ENCODE assay signal across 40 mouse cellular contexts in genomic region chr19:43601996-43602590, GRCm38 (mm10). TPM values are rescaled to one million over a fixed set of nuclear protein-coding genes. Genes with fewer than 3 reads are reported as not detected.
DNase-seq lines count a peak whose midpoint lies in the region; ATAC-seq and TF ChIP-seq lines count a peak whose summit lies in the region.
"Had no signal": no experiment of that assay in that cellular context is flagged by ENCODE, and none has a peak within 500 bp of the region (broad histone marks: within the 10 kb centered on the region; RNA-seq: fewer than 3 reads in every experiment).

No protein-coding gene starts in this region.

- intact Hi-C loops in left cerebral cortex, postnatal 25 days (cut with DNase I), result loop anchor here (10.0 kb wide), 1 partner anchor 1073 kb away; no protein-coding TSS in a partner anchor

- H3K9ac ChIP-seq in intestine, embryonic 14.5 days (ENCODE audit: low read length), result no peak overlapping the region
- H3K9ac ChIP-seq in intestine, postnatal 0 days (ENCODE audit: low read depth, low read length), result no peak overlapping the region
- H3K9ac ChIP-seq in neural tube, embryonic 11.5 days (ENCODE audit: low read length), result no peak overlapping the region
- H3K9ac ChIP-seq: embryonic facial prominence, embryonic 15.5 days; heart, embryonic 15.5 days; hindbrain, embryonic 14.5 days; liver, embryonic 12.5 days; liver, postnatal 0 days; midbrain, embryonic 13.5 days; neural tube, embryonic 12.5 days had no signal

- H3K4me1 ChIP-seq in intestine, embryonic 14.5 days (replicated peaks; ENCODE audit: control insufficient read depth, insufficient read depth, low read length), result peaks cover 49% of the 10 kb centered on the region
- 0 out of 2 replicates have a peak, but pooled peaks cover 3% of the 10 kb centered on the region for H3K4me1 ChIP-seq in intestine, postnatal 0 days (replicated peaks; ENCODE audit: control insufficient read depth, insufficient read depth, low read length)
- H3K4me1 ChIP-seq in embryonic facial prominence, embryonic 10.5 days, result peaks cover 13% of the 10 kb centered on the region
- H3K4me1 ChIP-seq in neural tube, embryonic 11.5 days (ENCODE audit: control insufficient read depth, insufficient read depth, low read length), result peaks cover 13% of the 10 kb centered on the region

- TF ChIP-seq CTCF in intestine, postnatal 0 days (IDR thresholded peaks at IDR 0.05; ENCODE audit: low read depth), result no peak

- 0 out of 2 replicates have a peak overlapping the region, but pooled peaks have one; percentile 11 for H3K4me2 ChIP-seq in intestine, embryonic 14.5 days (ENCODE audit: low read length)
- no peak overlapping the region for H3K4me2 ChIP-seq in intestine, postnatal 0 days (replicated peaks; ENCODE audit: low read depth)
- no peak overlapping the region for H3K4me2 ChIP-seq in neural tube, embryonic 11.5 days (ENCODE audit: low read depth)
- H3K4me2 ChIP-seq: embryonic facial prominence, embryonic 15.5 days; heart, embryonic 15.5 days; hindbrain, embryonic 14.5 days; liver, embryonic 12.5 days; midbrain, embryonic 13.5 days; neural tube, embryonic 12.5 days had no signal

- H3K27ac ChIP-seq in intestine, embryonic 14.5 days (ENCODE audit: low read depth), result no peak overlapping the region
- H3K27ac ChIP-seq in intestine, postnatal 0 days (ENCODE audit: low read depth, low read length), result no peak overlapping the region
- H3K27ac ChIP-seq in embryonic facial prominence, embryonic 10.5 days (replicated peaks), result no peak overlapping the region
- no peak overlapping the region for H3K27ac ChIP-seq in neural tube, embryonic 11.5 days (ENCODE audit: low read depth, low read length)
- H3K27ac ChIP-seq: embryonic facial prominence, embryonic 15.5 days; heart, embryonic 10.5 days; heart, embryonic 15.5 days; hindbrain, embryonic 14.5 days; liver, embryonic 12.5 days; midbrain, embryonic 13.5 days; neural tube, embryonic 12.5 days had no signal

- DNase-seq in embryo, embryonic 10.5 days (ENCODE audit: low spot score), result peak; percentile 45
- no peak for DNase-seq in embryo, embryonic 11 days
- no peak for DNase-seq in intestine, embryonic 14.5 days (ENCODE audit: low spot score)
- DNase-seq in embryonic facial prominence, embryonic 10.5 days (ENCODE audit: low spot score), result peak; percentile 43
- peak; percentile 35 for DNase-seq in neural tube, embryonic 11.5 days (ENCODE audit: low spot score)
- no peak for DNase-seq in left cerebral cortex, postnatal 25 days (ENCODE audit: low spot score in 2 of 2)
- DNase-seq: adrenal gland, adult 2 months; adrenal gland, postnatal 36 days; cerebellum, adult 2 months; cerebellum, postnatal 25 days; gastrocnemius, postnatal 25 days; heart, adult 11 months; kidney, adult 11 months; kidney, postnatal 14 days; liver, postnatal 0 days; lung, postnatal 36 days; right cerebral cortex, postnatal 14 days; spleen, adult 18-20 months; thymus, postnatal 14 days had no signal

- no peaks in the 10 kb centered on the region for H3K9me3 ChIP-seq in intestine, embryonic 14.5 days (ENCODE audit: control insufficient read depth, low read length)
- no peaks in the 10 kb centered on the region for H3K9me3 ChIP-seq in intestine, postnatal 0 days (ENCODE audit: control insufficient read depth)
- no peaks in the 10 kb centered on the region for H3K9me3 ChIP-seq in embryonic facial prominence, embryonic 10.5 days
- H3K9me3 ChIP-seq in neural tube, embryonic 11.5 days (ENCODE audit: control insufficient read depth, low read length), result no peaks in the 10 kb centered on the region
- H3K9me3 ChIP-seq: embryonic facial prominence, embryonic 15.5 days; heart, embryonic 10.5 days; heart, embryonic 15.5 days; liver, embryonic 12.5 days; midbrain, embryonic 13.5 days; neural tube, embryonic 12.5 days had no signal

- H3K4me3 ChIP-seq in intestine, embryonic 14.5 days (ENCODE audit: low read depth, low read length), result no peak overlapping the region
- no peak overlapping the region for H3K4me3 ChIP-seq in intestine, postnatal 0 days (ENCODE audit: low read depth, low read length)
- no peak overlapping the region for H3K4me3 ChIP-seq in embryonic facial prominence, embryonic 10.5 days
- no peak overlapping the region for H3K4me3 ChIP-seq in neural tube, embryonic 11.5 days (ENCODE audit: low read depth, low read length)
- H3K4me3 ChIP-seq: embryonic facial prominence, embryonic 15.5 days; heart, embryonic 10.5 days; heart, embryonic 15.5 days; liver, embryonic 12.5 days; midbrain, embryonic 13.5 days; neural tube, embryonic 12.5 days had no signal

- 20% methylated on average over 12 of the region's 12 CpGs for WGBS in intestine, embryonic 14.5 days
- 24% methylated on average over 12 of the region's 12 CpGs for WGBS in intestine, postnatal 0 days
- 2% methylated on average over 12 of the region's 12 CpGs for WGBS in embryonic facial prominence, embryonic 10.5 days
- WGBS in neural tube, embryonic 11.5 days, result under 1% methylated on average over 12 of the region's 12 CpGs

- H3K36me3 ChIP-seq in intestine, embryonic 14.5 days (ENCODE audit: control insufficient read depth, insufficient read depth, low read length), result no peaks in the 10 kb centered on the region
- no peaks in the 10 kb centered on the region; the same call in 1 of the 2 replicates for H3K36me3 ChIP-seq in intestine, postnatal 0 days (ENCODE audit: control insufficient read depth, insufficient read depth)
- no peaks in the 10 kb centered on the region for H3K36me3 ChIP-seq in embryonic facial prominence, embryonic 10.5 days (replicated peaks)
- H3K36me3 ChIP-seq in neural tube, embryonic 11.5 days (ENCODE audit: control insufficient read depth, insufficient read depth, low read length), result no peaks in the 10 kb centered on the region
- H3K36me3 ChIP-seq: embryonic facial prominence, embryonic 15.5 days; heart, embryonic 10.5 days; heart, embryonic 15.5 days; liver, embryonic 12.5 days; midbrain, embryonic 13.5 days; neural tube, embryonic 12.5 days had no signal

- H3K27me3 ChIP-seq in intestine, embryonic 14.5 days (replicated peaks; ENCODE audit: control insufficient read depth, insufficient read depth, low read length), result peaks cover 60% of the 10 kb centered on the region
- H3K27me3 ChIP-seq in intestine, postnatal 0 days (replicated peaks; ENCODE audit: control insufficient read depth, insufficient read depth, low read length), result peaks cover 95% of the 10 kb centered on the region
- peaks cover 100% of the 10 kb centered on the region for H3K27me3 ChIP-seq in embryonic facial prominence, embryonic 10.5 days (replicated peaks; ENCODE audit: low read depth, poor library complexity, severe bottlenecking)
- peaks cover 99% of the 10 kb centered on the region for H3K27me3 ChIP-seq in neural tube, embryonic 11.5 days (ENCODE audit: control insufficient read depth, insufficient read depth, low read length)
- H3K27me3 ChIP-seq: CH12.LX had no signal

- no peak for ATAC-seq in intestine, embryonic 14.5 days (replicated peaks; ENCODE audit: low FRiP score, low TSS enrichment, low read depth)
- no peak for ATAC-seq in intestine, postnatal 0 days
- no peak for ATAC-seq in neural tube, embryonic 11.5 days (ENCODE audit: insufficient read depth, low FRiP score, low TSS enrichment)
- ATAC-seq: activated CD4-positive, CD25-positive, alpha-beta regulatory T cell, adult 4 months; forebrain, embryonic 14.5 days; liver, embryonic 12.5 days; liver, postnatal 0 days; midbrain, embryonic 13.5 days had no signal

RNA-seq across cellular contexts. Expression of gene Nkx2-3, which starts 10.0 kb away (rescaled TPM):
- 82.3 and 83.9 TPM in 2 replicates for polyA plus RNA-seq in intestine, embryonic 14.5 days (2014; fragmentation: Nextera tagmentation; extraction: Ambion mirVana)
- 54.3 and 56.9 TPM in 2 replicates for polyA plus RNA-seq in intestine, postnatal 0 days (2015; fragmentation: Nextera tagmentation; extraction: Ambion mirVana)
- 3.7 and 4.1 TPM in 2 replicates for polyA plus RNA-seq in embryonic facial prominence, embryonic 10.5 days (2016; fragmentation: Nextera tagmentation; extraction: Ambion mirVana)
- 0.11 and 0.41 TPM in 2 replicates for polyA plus RNA-seq in neural tube, embryonic 11.5 days (2014; fragmentation: Nextera tagmentation; extraction: Ambion mirVana)
- not detected for total RNA-seq in left cerebral cortex, postnatal 25 days (2021)
- total RNA-seq: adrenal gland, adult 2 months; adrenal gland, postnatal 36 days; CH12.LX; gastrocnemius, adult 18-20 months; gastrocnemius, postnatal 25 days; heart, postnatal 25 days; layer of hippocampus, adult 18-20 months; layer of hippocampus, postnatal 10 days; left cerebral cortex, adult 18-20 months; left cerebral cortex, postnatal 14 days; megakaryocyte, adult 5-6 weeks had no signal
- polyA plus RNA-seq: activated CD4-positive, CD25-positive, alpha-beta regulatory T cell, adult 4 months; adrenal gland, adult 2 months; cerebellum, adult 2 months; heart, embryonic 15.5 days; hindbrain, embryonic 14.5 days; limb, embryonic 14.5 days; lung, embryonic 16.5 days; neural tube, embryonic 12.5 days; urinary bladder, adult 2 months had no signal

Comparison
In these comparisons a context has a peak if more than half of its experiments do, and no peak if none do; other contexts are left out.
1. DNase-seq: peak in embryo, embryonic 10.5 days (single experiment), embryonic facial prominence, embryonic 10.5 days (single experiment) and neural tube, embryonic 11.5 days (single experiment); none in embryo, embryonic 11 days (single experiment), intestine, embryonic 14.5 days (single experiment) and left cerebral cortex, postnatal 25 days (0 of 2).
2. RNA of gene Nkx2-3, which starts 10.0 kb away (polyA plus RNA-seq): 82.3 to 83.9 TPM in intestine, embryonic 14.5 days and 54.3 to 56.9 TPM in intestine, postnatal 0 days; 3.7 to 4.1 TPM in embryonic facial prominence, embryonic 10.5 days and 0.11 to 0.41 TPM in neural tube, embryonic 11.5 days; every median in the first group is over 10 times any median in the second.